Mouse (Mus musculus): ENCODE measurements at regions not wholly inside any gene's neighbourhood (a gene's known extent, or its start where the extent isn't known, plus 50 kb on each side); places are given as distances from the start of the nearest gene placed in this dataset.

DNA sequence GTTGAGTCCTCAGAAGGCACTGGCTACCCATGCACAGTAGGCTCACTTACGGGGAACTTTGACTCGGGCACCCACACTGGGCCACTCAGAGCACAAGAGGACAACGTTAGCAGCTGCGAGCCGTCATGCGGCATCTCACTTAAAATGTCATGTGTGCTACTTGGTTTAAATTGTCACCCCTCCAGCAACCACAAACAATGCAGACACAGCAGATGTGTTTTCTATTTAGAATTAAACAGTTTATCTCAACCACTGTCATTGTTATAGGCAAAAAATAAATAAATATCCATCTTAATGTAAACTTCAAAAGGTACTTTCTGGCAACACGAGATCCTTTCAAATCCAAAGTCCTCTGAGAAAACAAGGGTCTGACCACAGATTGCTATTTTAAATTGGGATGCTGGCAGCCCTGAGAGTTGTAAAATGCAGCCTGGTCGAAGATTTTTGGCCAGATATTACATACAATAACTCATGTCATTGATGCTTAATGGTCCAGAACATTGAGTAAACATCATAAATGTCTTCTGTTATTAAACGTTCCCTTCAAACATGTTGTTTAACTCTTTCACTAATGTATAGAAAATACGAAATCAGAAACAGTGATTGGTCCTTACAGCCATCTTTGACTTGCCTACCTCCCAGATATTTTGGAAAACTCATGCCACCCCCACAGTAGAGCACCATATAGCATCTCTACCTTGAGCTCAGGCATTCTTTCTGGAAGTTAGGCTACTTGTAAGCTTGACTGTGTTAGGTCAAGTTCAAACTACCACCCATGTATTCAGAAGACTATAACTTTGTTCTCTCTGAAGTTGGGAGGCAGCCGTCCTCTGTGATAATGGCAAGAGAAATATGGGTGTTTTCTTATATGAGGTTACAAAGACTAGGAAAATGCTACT lies 232.8 kb upstream of the Tcf21 start:
- Histone ChIP-seq H3K36me3 (ENCODE audit: control insufficient read depth, insufficient read depth, low read length) (no peaks in the 10 kb centered on the region), H3K9me3 (ENCODE audit: control insufficient read depth, low read length) (no peaks in the 10 kb centered on the region), H3K4me3 (ENCODE audit: low read depth, low read length) (no peak overlapping the region), H3K4me2 (no peak overlapping the region), H3K9ac (ENCODE audit: low read depth, low read length) (no peak overlapping the region), H3K27ac (ENCODE audit: low read depth, low read length) (no peak overlapping the region), H3K27me3 (replicated peaks; ENCODE audit: control insufficient read depth, insufficient read depth, low read length) (no peaks in the 10 kb centered on the region), H3K4me1 (replicated peaks; ENCODE audit: control insufficient read depth, insufficient read depth, low read length) (no peaks in the 10 kb centered on the region)
- DNase-seq (ENCODE audit: low spot score) (no peak), ATAC-seq (replicated peaks; ENCODE audit: low FRiP score) (no peak)
- 78% methylated on average over 11 of the region's 11 CpGs for WGBS

DNA sequence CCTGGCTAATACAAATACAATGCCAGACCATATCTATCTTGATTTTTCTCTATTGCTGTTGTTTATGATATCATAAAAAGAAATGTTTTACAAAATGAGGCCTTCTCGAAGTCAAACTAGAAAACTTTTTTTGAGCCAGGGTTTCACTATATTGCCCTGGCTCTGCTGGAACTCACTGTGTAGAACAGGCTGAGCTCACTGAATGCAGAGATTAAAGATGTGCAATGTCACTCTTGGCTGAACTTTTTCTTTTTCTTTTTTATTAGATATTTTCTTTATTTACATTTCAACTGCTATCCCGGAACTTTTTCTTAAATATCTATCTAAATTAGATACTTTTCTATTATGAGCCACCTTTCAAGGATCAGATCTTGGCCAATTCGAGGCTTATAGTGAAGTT lies 224.5 kb upstream of the Tcf21 start:
- H3K36me3 ChIP-seq (ENCODE audit: control insufficient read depth, insufficient read depth, low read length) = no peaks in the 10 kb centered on the region
- no peaks in the 10 kb centered on the region for H3K4me1 ChIP-seq (replicated peaks; ENCODE audit: control insufficient read depth, insufficient read depth, low read length)
- ATAC-seq (replicated peaks; ENCODE audit: low FRiP score) (no peak), DNase-seq (ENCODE audit: low spot score) (no peak)
- H3K4me3 ChIP-seq (ENCODE audit: low read depth, low read length) = no peak overlapping the region
- H3K27ac ChIP-seq (ENCODE audit: low read depth, low read length) = no peak overlapping the region
- WGBS = 79% methylated on average over 3 of the region's 3 CpGs
- H3K9ac ChIP-seq (ENCODE audit: low read depth, low read length) = no peak overlapping the region
- H3K4me2 ChIP-seq = no peak overlapping the region
- no peaks in the 10 kb centered on the region for H3K9me3 ChIP-seq (ENCODE audit: control insufficient read depth, low read length)
- no peaks in the 10 kb centered on the region for H3K27me3 ChIP-seq (replicated peaks; ENCODE audit: control insufficient read depth, insufficient read depth, low read length)

DNA sequence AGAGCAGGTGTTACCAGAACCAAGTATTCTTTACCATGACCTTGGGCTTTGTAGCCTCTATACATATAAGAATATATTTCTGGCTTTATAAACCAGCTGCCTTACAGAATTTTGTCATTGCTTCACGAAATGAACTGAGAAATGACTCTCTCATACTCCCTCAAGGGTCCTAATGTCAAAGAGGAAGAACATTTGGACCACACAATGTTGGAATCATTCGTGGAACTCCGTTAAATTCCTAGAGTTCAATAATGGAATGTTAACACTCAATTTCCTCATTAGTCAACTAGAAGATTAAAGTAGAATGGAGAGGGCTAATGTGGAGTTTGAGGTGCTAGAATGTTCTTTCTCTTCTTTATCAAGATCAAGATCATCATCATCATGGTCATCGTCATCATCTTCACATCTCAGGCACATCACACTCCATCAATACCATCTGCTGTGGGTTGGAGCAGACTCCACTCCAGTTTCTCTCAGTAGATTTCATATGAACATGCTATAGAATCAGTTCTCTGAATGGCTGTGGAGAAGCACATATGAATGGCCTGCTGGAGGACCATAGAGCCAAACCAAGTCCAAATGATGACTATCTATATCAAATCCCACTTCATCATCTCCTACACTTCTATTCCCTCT lies 211.6 kb upstream of the Tcf21 start:
- Histone ChIP-seq H3K27me3 (replicated peaks; ENCODE audit: control insufficient read depth, insufficient read depth, low read length) (no peaks in the 10 kb centered on the region), H3K9me3 (ENCODE audit: control insufficient read depth, low read length) (no peaks in the 10 kb centered on the region), H3K4me1 (replicated peaks; ENCODE audit: control insufficient read depth, insufficient read depth, low read length) (no peaks in the 10 kb centered on the region), H3K9ac (ENCODE audit: low read depth, low read length) (no peak overlapping the region), H3K27ac (ENCODE audit: low read depth, low read length) (no peak overlapping the region), H3K4me2 (no peak overlapping the region), H3K36me3 (ENCODE audit: control insufficient read depth, insufficient read depth, low read length) (no peaks in the 10 kb centered on the region), H3K4me3 (ENCODE audit: low read depth, low read length) (no peak overlapping the region)
- no peak for ATAC-seq (replicated peaks; ENCODE audit: low FRiP score)
- 69% methylated on average over 4 of the region's 4 CpGs for whole genome bisulfite sequencing
- no peak for DNase-seq (ENCODE audit: low spot score)

DNA sequence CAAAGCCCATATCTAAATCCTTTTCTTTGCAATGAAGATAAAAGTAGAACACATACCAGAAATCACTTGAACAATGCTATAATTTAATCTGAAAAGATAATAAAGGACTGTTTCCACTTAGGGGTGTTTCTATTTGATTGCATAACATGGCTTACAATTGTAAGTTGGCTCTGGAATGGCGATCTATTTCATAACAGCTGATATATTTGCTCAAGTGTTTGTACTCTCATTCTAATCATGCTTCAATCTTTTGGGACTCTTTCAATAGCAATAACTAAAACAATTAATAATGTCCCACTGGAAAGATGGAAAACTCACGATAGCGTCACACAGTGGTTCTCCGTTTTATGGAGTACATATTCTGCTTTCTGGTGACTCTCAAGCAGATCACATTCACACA lies 208.0 kb upstream of the Tcf21 start:
- Histone ChIP-seq H3K4me2 (no peak overlapping the region), H3K4me3 (ENCODE audit: low read depth, low read length) (no peak overlapping the region), H3K27ac (ENCODE audit: low read depth, low read length) (no peak overlapping the region), H3K9me3 (ENCODE audit: control insufficient read depth, low read length) (no peaks in the 10 kb centered on the region), H3K27me3 (replicated peaks; ENCODE audit: control insufficient read depth, insufficient read depth, low read length) (no peaks in the 10 kb centered on the region), H3K36me3 (ENCODE audit: control insufficient read depth, insufficient read depth, low read length) (no peaks in the 10 kb centered on the region), H3K4me1 (replicated peaks; ENCODE audit: control insufficient read depth, insufficient read depth, low read length) (no peaks in the 10 kb centered on the region), H3K9ac (ENCODE audit: low read depth, low read length) (no peak overlapping the region)
- WGBS = 87% methylated on average over 4 of the region's 4 CpGs
- DNase-seq (ENCODE audit: low spot score) = no peak
- ATAC-seq (replicated peaks; ENCODE audit: low FRiP score) = no peak

DNA sequence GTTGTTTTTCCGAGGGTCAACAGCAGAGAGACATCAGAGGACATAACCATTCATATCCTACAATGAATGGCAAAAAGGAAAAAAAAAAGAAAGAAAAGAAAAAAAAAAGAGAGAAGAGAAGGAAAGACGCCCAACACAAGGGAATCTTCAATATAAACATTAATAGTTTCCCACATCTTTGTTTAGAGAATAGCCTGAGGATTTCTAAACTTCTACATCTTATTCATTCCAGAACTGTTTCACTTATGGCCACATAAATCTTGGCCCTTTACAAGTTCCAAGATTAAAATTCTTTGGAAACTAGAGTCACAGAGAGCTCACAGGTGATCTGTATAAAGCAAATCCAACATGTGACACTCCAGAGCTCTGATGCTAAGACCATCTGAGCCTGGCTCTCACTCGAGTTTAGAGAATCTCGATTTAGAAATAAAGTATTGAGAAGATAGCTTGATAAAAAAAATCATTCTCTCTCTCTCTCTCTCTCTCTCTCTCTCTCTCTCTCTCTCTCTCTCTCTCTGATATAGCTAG lies 197.2 kb upstream of the Tcf21 start:
- no peak overlapping the region for H3K4me3 ChIP-seq (ENCODE audit: low read depth, low read length)
- no peaks in the 10 kb centered on the region for H3K36me3 ChIP-seq (ENCODE audit: control insufficient read depth, insufficient read depth, low read length)
- no peak for ATAC-seq (replicated peaks; ENCODE audit: low FRiP score)
- no peaks in the 10 kb centered on the region for H3K9me3 ChIP-seq (ENCODE audit: control insufficient read depth, low read length)
- whole genome bisulfite sequencing = 71% methylated on average over 4 of the region's 4 CpGs
- no peaks in the 10 kb centered on the region for H3K27me3 ChIP-seq (replicated peaks; ENCODE audit: control insufficient read depth, insufficient read depth, low read length)
- H3K4me2 ChIP-seq = no peak overlapping the region
- H3K27ac ChIP-seq (ENCODE audit: low read depth, low read length) = no peak overlapping the region
- H3K4me1 ChIP-seq (replicated peaks; ENCODE audit: control insufficient read depth, insufficient read depth, low read length) = no peaks in the 10 kb centered on the region
- no peak overlapping the region for H3K9ac ChIP-seq (ENCODE audit: low read depth, low read length)
- no peak for DNase-seq (ENCODE audit: low spot score)

DNA sequence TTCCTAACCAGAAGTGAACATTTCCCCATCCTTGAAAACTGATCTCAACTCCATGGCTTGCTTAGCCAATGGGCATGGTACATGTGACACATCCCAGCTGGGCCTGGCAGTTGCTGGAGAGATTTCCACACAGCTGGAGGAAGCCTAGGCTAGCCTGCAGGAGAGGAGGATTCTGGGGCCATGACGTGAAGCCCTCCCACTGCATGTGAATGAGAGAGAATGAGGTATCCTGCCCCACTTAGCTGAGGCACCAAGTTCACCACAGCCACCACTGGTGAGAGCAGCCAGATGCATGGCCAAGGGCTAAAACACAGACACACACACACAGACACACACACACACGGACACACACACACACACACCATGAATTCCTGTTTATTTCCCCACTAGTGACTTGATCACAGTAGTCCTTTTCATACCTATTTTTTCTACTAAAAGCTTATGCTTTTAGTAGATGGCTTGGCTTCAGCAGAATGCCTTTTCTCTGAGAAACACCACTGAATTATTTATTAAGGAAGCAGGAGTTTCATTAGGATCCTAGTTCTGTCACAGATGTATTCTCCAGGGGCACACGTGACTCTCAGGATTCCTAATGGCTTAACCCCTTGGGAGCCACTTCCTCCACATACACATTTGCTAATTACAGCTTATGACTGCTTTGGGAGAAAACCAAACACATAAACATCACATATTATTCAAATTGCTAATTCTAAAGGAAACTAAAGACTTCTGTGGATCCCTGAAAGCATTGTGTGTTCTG lies 196.1 kb upstream of the Tcf21 start:
- Histone ChIP-seq H3K4me1 (replicated peaks; ENCODE audit: control insufficient read depth, insufficient read depth, low read length) (no peaks in the 10 kb centered on the region), H3K4me3 (ENCODE audit: low read depth, low read length) (no peak overlapping the region), H3K36me3 (ENCODE audit: control insufficient read depth, insufficient read depth, low read length) (no peaks in the 10 kb centered on the region), H3K27me3 (replicated peaks; ENCODE audit: control insufficient read depth, insufficient read depth, low read length) (no peaks in the 10 kb centered on the region), H3K4me2 (no peak overlapping the region), H3K9me3 (ENCODE audit: control insufficient read depth, low read length) (no peaks in the 10 kb centered on the region), H3K9ac (ENCODE audit: low read depth, low read length) (no peak overlapping the region), H3K27ac (ENCODE audit: low read depth, low read length) (no peak overlapping the region)
- DNase-seq (ENCODE audit: low spot score) (no peak), ATAC-seq (replicated peaks; ENCODE audit: low FRiP score) (no peak)
- WGBS = 45% methylated on average over 3 of the region's 3 CpGs

DNA sequence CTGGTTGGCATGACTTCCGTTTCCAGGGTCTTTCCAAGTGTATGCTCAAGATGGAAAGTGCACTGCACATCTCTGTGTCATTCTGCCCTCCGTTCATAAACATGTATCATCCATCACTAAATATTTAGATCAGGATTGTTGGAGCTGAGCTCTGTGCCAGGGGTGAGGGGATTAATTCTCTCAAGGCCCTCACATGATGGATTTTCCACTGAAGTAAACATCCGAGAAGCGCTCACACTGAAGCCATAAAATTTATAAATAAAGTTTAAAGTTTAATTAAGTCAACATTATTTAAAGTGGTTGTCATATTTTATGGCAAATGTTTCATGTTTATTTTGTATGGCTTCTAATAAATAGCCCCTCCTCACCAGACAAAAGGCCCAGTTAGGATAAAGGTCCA lies 190.7 kb upstream of the Tcf21 start:
- DNase-seq (ENCODE audit: low spot score) (no peak), ATAC-seq (replicated peaks; ENCODE audit: low FRiP score) (no peak)
- no peaks in the 10 kb centered on the region for H3K9me3 ChIP-seq (ENCODE audit: control insufficient read depth, low read length)
- no peak overlapping the region for H3K27ac ChIP-seq (ENCODE audit: low read depth, low read length)
- H3K27me3 ChIP-seq (replicated peaks; ENCODE audit: control insufficient read depth, insufficient read depth, low read length) = no peaks in the 10 kb centered on the region
- no peak overlapping the region for H3K4me2 ChIP-seq
- no peaks in the 10 kb centered on the region for H3K4me1 ChIP-seq (replicated peaks; ENCODE audit: control insufficient read depth, insufficient read depth, low read length)
- no peaks in the 10 kb centered on the region for H3K36me3 ChIP-seq (ENCODE audit: control insufficient read depth, insufficient read depth, low read length)
- 76% methylated on average over 4 of the region's 4 CpGs for WGBS
- no peak overlapping the region for H3K4me3 ChIP-seq (ENCODE audit: low read depth, low read length)
- no peak overlapping the region for H3K9ac ChIP-seq (ENCODE audit: low read depth, low read length)

DNA sequence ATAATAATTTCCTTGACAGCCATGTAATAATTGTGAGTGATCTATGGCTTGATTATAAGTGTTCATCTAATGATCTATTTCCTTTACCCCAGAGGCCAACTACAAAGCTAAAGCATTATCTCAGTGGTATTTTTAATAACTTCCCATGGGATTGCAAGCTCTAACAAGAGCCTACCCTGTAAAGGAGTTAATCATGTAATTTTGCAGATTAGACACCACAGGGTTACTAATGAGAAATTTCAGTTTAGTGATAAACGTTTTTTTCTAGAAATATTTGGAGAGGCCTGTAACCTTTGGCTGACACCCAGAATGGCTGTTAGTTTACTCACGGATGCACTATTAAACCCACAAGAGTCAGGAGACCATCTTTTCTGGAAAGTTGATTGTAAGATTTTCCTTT lies 190.2 kb upstream of the Tcf21 start:
- ATAC-seq (replicated peaks; ENCODE audit: low FRiP score) (no peak), DNase-seq (ENCODE audit: low spot score) (no peak)
- Histone ChIP-seq H3K4me3 (ENCODE audit: low read depth, low read length) (no peak overlapping the region), H3K4me1 (replicated peaks; ENCODE audit: control insufficient read depth, insufficient read depth, low read length) (no peaks in the 10 kb centered on the region), H3K27ac (ENCODE audit: low read depth, low read length) (no peak overlapping the region), H3K9ac (ENCODE audit: low read depth, low read length) (no peak overlapping the region), H3K27me3 (replicated peaks; ENCODE audit: control insufficient read depth, insufficient read depth, low read length) (no peaks in the 10 kb centered on the region), H3K9me3 (ENCODE audit: control insufficient read depth, low read length) (no peaks in the 10 kb centered on the region), H3K36me3 (ENCODE audit: control insufficient read depth, insufficient read depth, low read length) (no peaks in the 10 kb centered on the region), H3K4me2 (no peak overlapping the region)
- WGBS = 57% methylated on average over 2 of the region's 2 CpGs

Data from liver, embryonic 11.5 days (tissue).